Mouse (Mus musculus) urinary bladder, postnatal 14 days (tissue): Measurements from ENCODE around the gene Olfr130.

Source experiments
- DNase-seq: peaks from one replicate; pipeline ENCODE4 v3.0.0; 2021; ENCODE audit warnings: low spot score

Gene Olfr130

DNA sequence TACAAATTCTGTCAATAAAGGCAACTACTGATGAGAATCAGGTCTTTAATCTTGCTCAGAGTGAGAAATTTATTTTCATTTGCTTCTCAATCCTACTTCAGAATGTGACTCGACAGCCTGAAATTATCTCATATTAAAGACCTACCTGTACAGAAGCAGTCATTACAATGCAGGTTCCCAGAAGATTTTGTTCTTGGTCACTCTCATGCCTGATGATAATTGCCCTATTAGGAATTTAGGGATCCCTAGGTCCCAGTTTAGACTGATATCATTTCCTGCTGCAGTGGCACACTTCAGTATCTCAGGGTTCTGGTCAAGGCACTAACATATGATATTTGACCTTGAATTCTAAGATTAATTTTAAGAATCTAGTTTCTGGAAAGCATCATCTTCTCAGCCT, at the start of gene Olfr130:
Gene Olfr130, plus strand, starts transcription at position 301 of the 400 bp plus-strand sequence.
- DNase-seq: no peak

DNA sequence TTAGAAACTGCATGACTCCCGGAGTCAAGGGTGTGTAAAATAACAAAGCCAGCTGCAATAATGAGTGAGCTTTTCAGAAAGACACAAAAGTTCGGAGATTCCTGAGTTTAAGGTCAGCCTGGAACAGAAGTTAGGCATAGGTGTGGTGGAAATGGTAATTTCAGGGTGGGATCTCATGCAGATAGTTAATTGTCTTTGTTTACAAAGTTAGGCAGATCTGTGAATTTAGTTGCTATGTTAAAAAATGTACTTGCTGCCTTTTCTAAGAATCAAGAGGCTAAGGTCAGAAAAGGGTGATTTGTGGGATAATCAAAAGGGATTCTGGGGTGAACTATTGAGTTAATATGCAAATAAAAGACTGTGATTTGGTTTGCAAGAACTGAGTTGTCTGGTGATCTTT, 47.4 kb upstream of the Olfr130 start:
- no peak for DNase-seq

GRCm38 (mm10) chr17:38026297-38026696, 37.4 kb upstream of the Olfr130 start:
- DNase-seq: no peak

DNA sequence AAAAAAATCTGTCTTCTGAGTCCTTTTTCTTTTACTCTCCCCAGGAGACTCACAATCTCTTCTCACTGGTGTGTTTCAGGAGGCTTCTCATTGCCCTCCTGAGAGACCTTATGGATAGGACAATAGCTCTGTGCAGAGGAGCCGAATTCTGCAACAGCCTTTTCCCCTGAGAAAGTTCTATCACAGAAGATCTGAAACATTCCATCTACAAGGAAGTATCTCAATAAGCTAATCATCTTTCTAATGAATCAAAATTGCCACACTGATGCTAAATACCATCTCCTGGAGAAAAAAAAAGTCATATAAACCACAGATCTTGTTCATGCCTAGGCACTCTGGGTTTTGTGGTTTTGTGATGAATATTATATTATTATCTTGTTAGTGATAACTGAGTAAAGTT, 3.7 kb upstream of the Olfr130 start, which contains the start of gene Olfr129:
Gene Olfr129, minus strand, starts transcription at position 101 of the 400 bp plus-strand sequence.
- DNase-seq: no peak

DNA sequence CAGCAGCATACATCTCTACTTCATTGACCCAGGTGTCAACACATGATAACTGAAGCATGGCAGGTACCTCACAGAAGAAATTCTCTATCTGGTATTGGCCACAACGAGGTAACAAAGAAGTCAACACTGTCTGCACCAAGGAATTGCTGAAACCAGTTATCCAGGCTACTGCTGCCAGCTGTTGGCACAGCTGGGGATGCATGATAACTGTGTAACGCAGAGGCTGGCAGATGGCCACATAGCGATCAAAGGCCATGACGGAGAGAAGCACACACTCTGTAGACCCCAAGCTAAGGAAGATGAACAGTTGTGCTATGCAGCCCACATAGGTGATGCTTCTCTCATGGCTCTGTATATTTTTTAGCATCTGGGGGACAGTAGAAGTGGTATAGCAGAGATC, 18.6 kb downstream of the Olfr130 start:
- no peak for DNase-seq

GRCm38 (mm10) chr17:38088593-38088992, 24.9 kb downstream of the Olfr130 start, which contains the start of gene Olfr131:
Olfr131 (minus strand) TSS chr17:38088693.
- DNase-seq: no peak
